Mouse (Mus musculus): ENCODE measurements around the gene Trim25. TPM values are rescaled to one million over a fixed set of nuclear protein-coding genes. Genes with fewer than 3 reads are reported as not detected.
A peak's percentile ranks its signal among the peaks of the same experiment; 100 is the strongest.

The Trim25 gene
- total and polyA plus RNA-seq, 2 experiments, result 16.2 to 32.1 TPM

- DNase-seq (ENCODE audit: extremely low read depth, low read depth, low spot score), result peak; percentile 53
- H3K27ac ChIP-seq (replicated peaks; ENCODE audit: insufficient read depth, low read depth, low read length), result 0 out of 2 replicates have a peak overlapping the region, but pooled peaks have one; percentile 13
These were observed 21.6 kb downstream of the Trim25 start for GRCm38 (mm10) chr11:89020681-89021305.

GRCm38 (mm10) chr11:89021687-89022086, 22.5 kb downstream of the Trim25 start:
- peak overlapping the region; percentile 5; the same call in 1 of the 2 replicates for H3K27ac ChIP-seq (replicated peaks; ENCODE audit: insufficient read depth, low read depth, low read length)
- DNase-seq (ENCODE audit: extremely low read depth, low read depth, low spot score), result no peak
- peaks cover 14% of the 10 kb centered on the region for H3K4me1 ChIP-seq (ENCODE audit: control insufficient read depth, insufficient read depth, low read length)

More at GRCm38 (mm10) chr11:89020681-89021305, 21.6 kb downstream of the Trim25 start:
- WGBS, result 62% methylated on average over 9 of the region's 9 CpGs
- H3K36me3 ChIP-seq (ENCODE audit: control insufficient read depth, insufficient read depth, low read length), result peaks cover 32% of the 10 kb centered on the region
- H3K27me3 ChIP-seq (ENCODE audit: control insufficient read depth, insufficient read depth, low read length), result no peaks in the 10 kb centered on the region
- H3K79me2 ChIP-seq (ENCODE audit: control insufficient read depth, insufficient read depth, low read length), result 0 out of 2 replicates have a peak, but pooled peaks cover under 1% of the 10 kb centered on the region
- H3K9ac ChIP-seq (ENCODE audit: low read depth, low read length), result no peak overlapping the region
- TF ChIP-seq POLR2A (IDR thresholded peaks at IDR 0.05; ENCODE audit: extremely low read depth, insufficient read depth, low read length) (no peak), CTCF (IDR thresholded peaks at IDR 0.05; ENCODE audit: low read depth, low read length) (peak; percentile 22; the same call in 1 of the 2 replicates)
- no peak overlapping the region for H3K4me3 ChIP-seq (ENCODE audit: insufficient read depth, low read depth, low read length)
- H3K4me1 ChIP-seq (ENCODE audit: control insufficient read depth, insufficient read depth, low read length), result peaks cover 14% of the 10 kb centered on the region

DNA sequence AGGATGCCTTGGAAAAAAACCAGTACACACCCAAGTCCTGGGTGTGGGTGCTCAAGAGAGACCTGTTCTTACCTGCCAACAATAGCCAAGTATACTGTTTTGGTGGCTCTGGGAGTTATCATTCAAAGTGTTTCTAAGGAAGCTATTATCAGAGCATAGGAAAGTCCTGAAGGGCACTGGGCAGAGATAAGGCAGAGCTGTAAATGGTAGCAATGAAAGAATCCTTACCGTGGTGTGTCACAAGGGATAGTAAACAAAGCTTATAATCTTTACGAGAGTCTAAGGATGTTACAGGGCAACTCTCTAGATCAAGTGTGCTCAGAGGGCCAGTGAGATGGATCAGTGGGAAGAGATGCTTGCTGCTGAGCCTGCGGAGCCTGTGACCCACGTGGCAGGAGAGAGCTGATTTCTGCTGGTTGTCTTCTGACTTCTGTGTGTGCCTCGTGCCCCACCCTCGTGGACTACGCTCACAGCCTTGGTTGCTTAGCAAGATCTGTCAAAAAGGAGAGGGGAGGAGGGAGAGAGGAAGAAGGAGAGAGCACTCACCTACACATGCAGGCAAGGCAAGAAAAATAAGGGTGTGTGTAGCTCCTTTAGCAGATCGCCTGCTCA, 23.1 kb downstream of the Trim25 start:
- Histone ChIP-seq H3K9ac (ENCODE audit: low read depth, low read length) (no peak overlapping the region), H3K4me1 (ENCODE audit: control insufficient read depth, insufficient read depth, low read length) (peaks cover 14% of the 10 kb centered on the region), H3K27ac (replicated peaks; ENCODE audit: insufficient read depth, low read depth, low read length) (0 out of 2 replicates have a peak overlapping the region, but pooled peaks have one; percentile 5)

More at GRCm38 (mm10) chr11:89021687-89022086, 22.5 kb downstream of the Trim25 start:
- no peaks in the 10 kb centered on the region for H3K79me2 ChIP-seq (ENCODE audit: control insufficient read depth, insufficient read depth, low read length)
- peaks cover 24% of the 10 kb centered on the region for H3K36me3 ChIP-seq (ENCODE audit: control insufficient read depth, insufficient read depth, low read length)
- no peak overlapping the region for H3K4me3 ChIP-seq (ENCODE audit: insufficient read depth, low read depth, low read length)
- no peaks in the 10 kb centered on the region for H3K27me3 ChIP-seq (ENCODE audit: control insufficient read depth, insufficient read depth, low read length)
- no peak overlapping the region for H3K9ac ChIP-seq (ENCODE audit: low read depth, low read length)
- 38% methylated on average over 7 of the region's 7 CpGs for WGBS
- TF ChIP-seq POLR2A (IDR thresholded peaks at IDR 0.05; ENCODE audit: extremely low read depth, insufficient read depth, low read length), result no peak
- TF ChIP-seq CTCF (IDR thresholded peaks at IDR 0.05; ENCODE audit: low read depth, low read length), result no peak

DNA sequence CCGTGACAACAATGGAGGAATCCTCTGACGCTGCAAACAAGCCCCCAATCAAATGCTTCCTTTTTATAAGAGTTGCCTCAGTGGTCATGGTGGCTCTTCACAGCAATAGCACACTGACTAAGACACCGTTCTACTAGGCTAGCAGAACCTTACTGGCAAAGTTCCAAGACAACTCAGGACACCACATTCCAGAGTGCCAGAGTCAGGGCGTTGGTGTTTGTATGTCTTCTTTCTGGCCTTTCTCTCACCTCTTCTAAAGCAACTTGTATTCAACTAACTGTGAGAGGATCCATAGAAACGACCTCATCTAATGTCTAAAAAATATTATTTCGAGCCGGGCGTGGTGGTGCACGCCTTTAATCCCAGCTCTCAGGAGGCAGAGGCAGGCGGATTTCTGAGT, 24.3 kb downstream of the Trim25 start:
- TF ChIP-seq CTCF (IDR thresholded peaks at IDR 0.05; ENCODE audit: low read depth, low read length) (no peak), POLR2A (IDR thresholded peaks at IDR 0.05; ENCODE audit: extremely low read depth, insufficient read depth, low read length) (no peak)
- WGBS, result 55% methylated on average over 10 of the region's 10 CpGs
- H3K79me2 ChIP-seq (ENCODE audit: control insufficient read depth, insufficient read depth, low read length), result no peaks in the 10 kb centered on the region
- H3K27ac ChIP-seq (replicated peaks; ENCODE audit: insufficient read depth, low read depth, low read length), result peak overlapping the region; percentile 42
- H3K9ac ChIP-seq (ENCODE audit: low read depth, low read length), result no peak overlapping the region
- H3K27me3 ChIP-seq (ENCODE audit: control insufficient read depth, insufficient read depth, low read length), result no peaks in the 10 kb centered on the region
- H3K4me1 ChIP-seq (ENCODE audit: control insufficient read depth, insufficient read depth, low read length), result peaks cover 14% of the 10 kb centered on the region
- H3K4me3 ChIP-seq (ENCODE audit: insufficient read depth, low read depth, low read length), result no peak overlapping the region
- peaks cover 11% of the 10 kb centered on the region for H3K36me3 ChIP-seq (ENCODE audit: control insufficient read depth, insufficient read depth, low read length)
- peak; percentile 45 for DNase-seq (ENCODE audit: extremely low read depth, low read depth, low spot score)

More for the DNA sequence above, 23.1 kb downstream of the Trim25 start:
- Histone ChIP-seq H3K4me3 (ENCODE audit: insufficient read depth, low read depth, low read length) (no peak overlapping the region), H3K79me2 (ENCODE audit: control insufficient read depth, insufficient read depth, low read length) (no peaks in the 10 kb centered on the region), H3K27me3 (ENCODE audit: control insufficient read depth, insufficient read depth, low read length) (no peaks in the 10 kb centered on the region), H3K36me3 (ENCODE audit: control insufficient read depth, insufficient read depth, low read length) (peaks cover 20% of the 10 kb centered on the region)
- no peak for TF ChIP-seq CTCF (IDR thresholded peaks at IDR 0.05; ENCODE audit: low read depth, low read length)
- TF ChIP-seq POLR2A (IDR thresholded peaks at IDR 0.05; ENCODE audit: extremely low read depth, insufficient read depth, low read length), result no peak
- no peak for DNase-seq (ENCODE audit: extremely low read depth, low read depth, low spot score)
- WGBS, result 63% methylated on average over 8 of the region's 8 CpGs

DNA sequence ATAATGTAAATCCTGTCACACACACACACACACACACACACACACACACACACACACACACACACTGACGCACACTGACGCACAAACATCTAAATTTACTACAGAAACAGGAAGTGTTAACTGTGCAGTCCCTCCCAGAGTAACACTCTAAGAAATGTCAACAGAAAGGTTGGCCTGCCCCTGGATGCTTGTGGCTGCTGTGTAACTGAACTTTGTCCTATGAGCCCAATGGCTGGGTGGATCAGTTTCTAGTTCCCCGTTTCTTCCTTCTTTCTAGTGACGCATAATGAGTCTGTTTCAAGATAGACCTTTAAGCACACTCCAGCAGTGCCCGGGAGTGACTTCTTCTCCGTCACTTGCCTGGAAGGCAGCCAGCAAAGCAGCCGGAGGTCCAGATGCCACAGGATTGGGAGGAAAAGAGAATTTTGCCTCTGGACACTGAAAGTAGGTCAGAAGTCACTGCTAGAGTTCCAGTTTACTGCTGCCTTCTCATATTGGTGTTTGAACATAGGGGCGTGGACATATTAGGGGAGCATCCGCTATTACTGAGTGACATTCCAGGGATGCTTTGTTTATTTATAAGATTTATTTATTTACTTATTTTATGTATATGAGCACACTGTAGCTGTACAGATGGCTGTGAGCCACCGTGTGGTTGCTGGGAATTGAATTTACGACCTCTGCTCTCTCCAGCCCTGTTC, 25.2 kb downstream of the Trim25 start:
- no peak for TF ChIP-seq CTCF (IDR thresholded peaks at IDR 0.05; ENCODE audit: low read depth, low read length)
- TF ChIP-seq POLR2A (IDR thresholded peaks at IDR 0.05; ENCODE audit: extremely low read depth, insufficient read depth, low read length), result no peak
- Histone ChIP-seq H3K79me2 (ENCODE audit: control insufficient read depth, insufficient read depth, low read length) (no peaks in the 10 kb centered on the region), H3K27me3 (ENCODE audit: control insufficient read depth, insufficient read depth, low read length) (no peaks in the 10 kb centered on the region), H3K4me3 (ENCODE audit: insufficient read depth, low read depth, low read length) (peak overlapping the region; percentile 29; the same call in 1 of the 2 replicates), H3K36me3 (ENCODE audit: control insufficient read depth, insufficient read depth, low read length) (peaks cover 7% of the 10 kb centered on the region; the same call in 1 of the 2 replicates), H3K4me1 (ENCODE audit: control insufficient read depth, insufficient read depth, low read length) (peaks cover 14% of the 10 kb centered on the region), H3K9ac (ENCODE audit: low read depth, low read length) (peak overlapping the region; percentile 64), H3K27ac (replicated peaks; ENCODE audit: insufficient read depth, low read depth, low read length) (peak overlapping the region; percentile 92)
- 2% methylated on average over 11 of the region's 11 CpGs for WGBS
- peak; percentile 94 for DNase-seq (ENCODE audit: extremely low read depth, low read depth, low spot score)

Measured in liver, adult 2 months (tissue).